Mouse (Mus musculus) C2C12 (cell line): ENCODE data around the gene Gcn1l1. TPM values are rescaled to one million over a fixed set of nuclear protein-coding genes. Genes with fewer than 3 reads are reported as not detected.

ENCODE experiments used
- H3K27me3 ChIP-seq: one replicate; pipeline ENCODE4 v1.6.1; 2011; ENCODE audit not compliant: control insufficient read depth, insufficient read depth, insufficient read length
- H3K36me3 ChIP-seq: one replicate; pipeline ENCODE4 v1.6.1; 2011; ENCODE audit not compliant: control insufficient read depth, insufficient read depth
- H3K4me3 ChIP-seq: one replicate; pipeline ENCODE4 v1.5.1; 2011; ENCODE audit warnings: mild to moderate bottlenecking, control low read depth; ENCODE audit not compliant: poor library complexity, insufficient read depth, severe bottlenecking
- H3K79me2 ChIP-seq: one replicate; pipeline ENCODE4 v1.6.1; 2011; ENCODE audit not compliant: control insufficient read depth, insufficient read depth
- H3K79me3 ChIP-seq: one replicate; pipeline ENCODE4 v1.6.1; 2011; ENCODE audit warnings: low read depth, control low read depth
- H3ac ChIP-seq: one replicate; pipeline ENCODE3; 2011; ENCODE audit warnings: low read depth; ENCODE audit not compliant: control insufficient read depth, insufficient read length
- CEBPB ChIP-seq: IDR thresholded peaks from one replicate; pipeline ENCODE4 v1.6.1; 2011; ENCODE audit warnings: low read depth, mild to moderate bottlenecking, control low read depth, moderate library complexity
- CTCF ChIP-seq: IDR thresholded peaks from one replicate; pipeline ENCODE4 v1.5.1; 2011; ENCODE audit not compliant: control insufficient read depth, insufficient read depth, insufficient read length
- FOSL1 ChIP-seq: IDR thresholded peaks from one replicate; pipeline ENCODE4 v1.8.0; 2011; ENCODE audit warnings: mild to moderate bottlenecking, low read length; ENCODE audit not compliant: poor library complexity, insufficient read depth, severe bottlenecking
- MAX ChIP-seq: IDR thresholded peaks from one replicate; pipeline ENCODE4 v1.6.1; 2011; ENCODE audit warnings: mild to moderate bottlenecking, control low read depth
- MYOD1 ChIP-seq: IDR thresholded peaks from one replicate; pipeline ENCODE4 v1.6.1; 2011; ENCODE audit warnings: low read depth; ENCODE audit not compliant: control insufficient read depth, insufficient read length
- MYOG ChIP-seq: IDR thresholded peaks from one replicate; pipeline ENCODE4 v1.6.1; 2011; ENCODE audit not compliant: control insufficient read depth, insufficient read length; ENCODE audit errors: extremely low read depth
- USF1 ChIP-seq: IDR thresholded peaks from one replicate; pipeline ENCODE4 v1.6.1; 2011; ENCODE audit warnings: low read depth, mild to moderate bottlenecking, control low read depth, moderate library complexity
- polyA plus RNA-seq: library from polyadenylated mRNA; unstranded; fragments of >200 nt; fragmentation: generic; extraction: Trizol; gene quantifications from one replicate; pipeline ENCODE4 v1.2.1, GENCODE M21; 2012; ENCODE audit warnings: missing spikeins

Gcn1l1 gene
- polyA plus RNA-seq, 1 experiment: 46.2 TPM

DNA sequence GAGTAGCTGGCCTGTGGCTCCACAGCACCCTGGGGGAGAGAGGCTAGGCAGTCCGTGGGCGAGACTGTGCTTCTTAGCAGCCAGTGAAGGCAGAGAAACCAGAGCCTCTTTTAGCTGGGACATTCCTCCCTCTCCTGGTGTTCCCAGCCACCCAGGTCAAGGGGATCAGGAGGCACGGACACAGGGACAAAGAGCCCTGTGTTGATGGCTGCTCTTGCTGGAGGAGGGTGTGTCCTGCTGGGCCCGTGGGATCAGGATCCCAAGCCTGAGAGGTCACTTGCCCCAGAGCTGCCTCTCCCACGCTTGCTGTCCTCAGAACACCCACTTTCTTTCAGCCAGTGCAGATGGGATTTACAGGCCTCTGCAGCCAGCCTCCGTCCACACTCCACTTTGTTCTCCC, 18.0 kb upstream of the Gcn1l1 start:
- peaks cover 39% of the 10 kb centered on the region for H3K36me3 ChIP-seq

DNA sequence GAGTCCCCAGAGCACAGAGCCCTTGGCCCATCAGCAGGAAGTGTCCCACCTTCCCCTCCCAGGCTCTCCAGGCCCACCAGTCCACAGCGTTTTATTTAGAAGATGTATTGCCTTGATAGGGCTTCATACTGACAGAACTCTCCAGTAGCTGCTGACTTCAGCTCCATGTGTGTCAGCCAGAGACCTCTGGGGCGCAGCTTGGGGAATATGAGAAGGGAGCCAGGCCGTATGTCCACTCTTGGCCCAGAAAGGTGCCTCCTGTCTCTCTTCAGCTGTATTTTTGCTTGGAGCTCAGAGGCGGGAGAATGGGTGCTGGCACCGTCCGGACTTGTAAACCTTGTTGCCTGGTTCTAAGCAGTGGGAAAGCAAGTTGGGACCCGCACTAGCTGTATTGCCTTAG, 17.6 kb upstream of the Gcn1l1 start:
- H3ac ChIP-seq: no peak overlapping the region
- no peaks in the 10 kb centered on the region for H3K27me3 ChIP-seq
- TF ChIP-seq CTCF (no peak), MYOG (no peak), FOSL1 (no peak), CEBPB (no peak), MAX (no peak), USF1 (no peak), MYOD1 (no peak)
- H3K79me3 ChIP-seq: peaks cover 2% of the 10 kb centered on the region
- peaks cover 19% of the 10 kb centered on the region for H3K79me2 ChIP-seq
- H3K4me3 ChIP-seq: no peak overlapping the region
- peaks cover 39% of the 10 kb centered on the region for H3K36me3 ChIP-seq

More for the DNA sequence above, 18.0 kb upstream of the Gcn1l1 start:
- H3K79me2 ChIP-seq: peaks cover 23% of the 10 kb centered on the region
- no peak for TF ChIP-seq CEBPB
- no peak for TF ChIP-seq MYOD1
- TF ChIP-seq USF1: no peak
- TF ChIP-seq MAX: no peak
- TF ChIP-seq FOSL1: no peak
- no peak for TF ChIP-seq MYOG
- TF ChIP-seq CTCF: no peak
- H3K27me3 ChIP-seq: no peaks in the 10 kb centered on the region
- peaks cover 2% of the 10 kb centered on the region for H3K79me3 ChIP-seq
- H3ac ChIP-seq: no peak overlapping the region
- no peak overlapping the region for H3K4me3 ChIP-seq

DNA sequence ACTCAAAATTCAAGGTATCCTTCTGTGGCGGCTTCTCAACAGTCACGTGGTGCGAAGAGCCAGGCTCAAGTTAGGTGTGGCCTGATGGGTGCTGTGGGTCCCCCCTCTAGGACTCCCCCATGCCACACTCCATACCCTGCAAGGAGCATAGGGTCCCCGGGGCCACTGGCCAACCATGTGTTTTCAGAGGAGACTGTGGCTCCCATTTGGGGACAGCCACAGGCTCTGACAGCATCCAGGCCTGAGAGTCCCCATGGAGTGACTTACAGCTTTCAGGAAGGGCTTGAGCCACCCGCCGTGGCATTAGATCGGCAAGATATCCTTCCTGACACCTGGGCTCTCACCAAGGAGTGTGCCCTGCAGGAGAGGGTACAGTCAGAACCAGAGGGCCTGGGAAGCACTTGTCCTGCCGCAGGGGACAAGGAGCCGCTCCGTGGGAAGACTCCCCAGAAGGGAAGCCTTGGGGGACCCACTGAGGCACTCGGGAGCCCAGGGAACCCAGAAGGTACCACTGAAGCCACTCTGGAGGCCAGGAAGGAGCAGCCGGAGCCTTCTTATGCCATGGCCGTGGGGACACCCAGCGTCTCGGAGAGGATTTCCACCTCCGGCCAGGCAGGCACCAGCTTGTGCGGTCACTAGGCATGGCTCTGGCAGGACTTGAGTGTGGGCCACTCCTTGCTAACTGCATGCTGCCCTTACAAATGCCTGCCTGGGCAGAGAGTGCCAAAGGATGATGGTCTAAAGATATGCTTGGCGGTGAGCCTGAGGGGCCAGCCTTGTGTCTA, 16.4 kb upstream of the Gcn1l1 start:
- Histone ChIP-seq H3K79me2 (peaks cover 6% of the 10 kb centered on the region), H3ac (no peak overlapping the region), H3K4me3 (no peak overlapping the region), H3K79me3 (no peaks in the 10 kb centered on the region), H3K36me3 (peaks cover 39% of the 10 kb centered on the region), H3K27me3 (no peaks in the 10 kb centered on the region)
- TF ChIP-seq CTCF (no peak), MYOG (no peak), CEBPB (no peak), MAX (no peak), FOSL1 (no peak), USF1 (no peak), MYOD1 (no peak)

DNA sequence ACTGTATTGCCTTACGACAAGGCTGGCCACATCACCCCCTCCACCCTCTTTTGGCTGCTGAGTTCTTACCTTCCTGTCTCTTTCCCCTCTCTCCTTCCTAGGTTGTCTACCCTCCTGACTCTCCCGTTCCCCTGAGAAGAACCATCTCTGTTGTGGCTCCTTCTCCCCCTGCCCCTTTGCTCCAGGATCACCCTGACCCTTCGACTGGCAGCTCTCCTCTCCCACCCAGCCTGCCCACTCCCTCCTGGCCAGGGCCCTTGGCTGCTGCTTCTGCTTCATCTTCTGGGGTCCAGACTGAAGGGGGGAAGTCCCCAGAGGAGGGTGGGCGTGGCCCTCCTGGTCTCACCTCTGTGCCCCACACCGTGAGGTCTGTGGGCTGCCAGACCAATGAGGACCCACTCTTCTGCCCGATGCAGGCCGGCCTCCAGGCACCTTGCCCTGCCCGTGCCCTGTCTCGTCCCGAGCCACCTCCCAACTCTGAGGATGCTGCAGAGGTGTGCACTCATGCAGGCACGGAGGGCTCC, 14.5 kb upstream of the Gcn1l1 start:
- H3K36me3 ChIP-seq: peaks cover 31% of the 10 kb centered on the region
- no peak for TF ChIP-seq MYOG
- no peak for TF ChIP-seq FOSL1
- no peak for TF ChIP-seq USF1
- TF ChIP-seq MYOD1: no peak
- no peak for TF ChIP-seq CEBPB
- TF ChIP-seq CTCF: no peak
- no peak for TF ChIP-seq MAX
- no peaks in the 10 kb centered on the region for H3K27me3 ChIP-seq
- no peak overlapping the region for H3K4me3 ChIP-seq
- no peak overlapping the region for H3ac ChIP-seq
- no peaks in the 10 kb centered on the region for H3K79me2 ChIP-seq
- no peaks in the 10 kb centered on the region for H3K79me3 ChIP-seq

DNA sequence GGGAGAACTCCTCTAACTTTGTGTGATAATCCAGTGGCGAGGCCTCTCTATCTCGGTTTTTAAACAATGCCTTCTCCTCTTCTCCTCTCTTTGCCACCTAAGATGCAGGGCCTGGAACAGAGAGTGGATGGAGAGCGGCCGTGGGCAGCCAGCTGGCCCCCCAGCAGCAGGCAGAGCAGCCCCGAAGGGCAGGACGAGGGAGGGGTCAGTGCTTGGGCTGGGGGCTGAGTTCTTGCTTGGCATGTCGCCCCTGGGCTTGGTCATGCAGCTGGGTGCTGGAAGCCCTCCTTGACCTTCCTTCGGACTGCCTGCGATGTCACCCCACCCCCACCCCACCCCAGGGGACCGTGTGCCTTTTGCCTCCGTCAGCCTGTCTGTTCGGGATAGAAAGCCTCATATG, 13.7 kb upstream of the Gcn1l1 start:
- H3K36me3 ChIP-seq: peaks cover 26% of the 10 kb centered on the region
- TF ChIP-seq MYOG: no peak
- no peak for TF ChIP-seq MAX
- TF ChIP-seq FOSL1: no peak
- no peak for TF ChIP-seq USF1
- no peak for TF ChIP-seq CEBPB
- TF ChIP-seq MYOD1: no peak
- no peak for TF ChIP-seq CTCF
- no peaks in the 10 kb centered on the region for H3K79me2 ChIP-seq
- H3K4me3 ChIP-seq: no peak overlapping the region
- no peak overlapping the region for H3ac ChIP-seq
- H3K27me3 ChIP-seq: no peaks in the 10 kb centered on the region
- H3K79me3 ChIP-seq: no peaks in the 10 kb centered on the region

DNA sequence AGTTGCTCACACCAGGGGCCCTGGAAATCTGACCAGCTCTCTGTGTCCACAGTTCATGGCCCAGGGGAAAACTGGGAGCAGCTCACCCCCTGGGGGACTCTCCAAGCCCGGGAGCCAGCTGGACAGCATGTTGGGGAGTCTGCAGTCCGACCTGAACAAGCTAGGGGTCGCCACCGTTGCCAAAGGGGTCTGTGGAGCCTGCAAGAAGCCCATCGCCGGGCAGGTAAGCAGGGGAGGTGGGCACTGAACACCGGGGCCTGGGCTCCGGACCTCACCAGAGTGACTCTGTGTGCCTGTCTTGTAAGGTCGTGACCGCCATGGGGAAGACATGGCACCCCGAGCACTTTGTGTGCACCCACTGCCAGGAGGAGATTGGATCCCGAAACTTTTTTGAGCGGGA, 13.3 kb upstream of the Gcn1l1 start:
- no peaks in the 10 kb centered on the region for H3K79me3 ChIP-seq
- H3K79me2 ChIP-seq: no peaks in the 10 kb centered on the region
- H3K27me3 ChIP-seq: no peaks in the 10 kb centered on the region
- no peak overlapping the region for H3K4me3 ChIP-seq
- no peak overlapping the region for H3ac ChIP-seq
- no peak for TF ChIP-seq MYOG
- TF ChIP-seq CTCF: no peak
- TF ChIP-seq MAX: no peak
- no peak for TF ChIP-seq USF1
- H3K36me3 ChIP-seq: peaks cover 26% of the 10 kb centered on the region
